22 mouse cellular contexts compared by ENCODE assay signal in the genomic region with DNA sequence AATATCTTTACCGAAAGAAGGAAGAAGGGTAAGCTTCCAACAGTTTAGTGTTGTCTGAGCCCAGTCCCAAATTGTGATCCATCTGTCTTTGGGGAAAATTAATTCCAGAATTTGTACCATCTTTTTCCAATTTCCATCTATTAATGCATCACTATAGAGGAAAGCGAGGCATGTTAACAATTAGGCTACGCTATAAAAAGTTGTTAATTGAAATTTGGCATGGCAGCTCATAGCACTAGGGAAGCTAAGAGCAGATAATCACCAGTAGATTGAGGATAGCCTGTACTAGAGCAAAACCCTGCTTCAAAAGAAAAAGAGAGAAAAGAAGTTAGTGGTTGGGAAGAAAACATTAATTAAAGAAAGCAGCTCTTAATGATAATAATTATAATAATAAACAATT. TPM values are rescaled to one million over a fixed set of nuclear protein-coding genes. Genes with fewer than 3 reads are reported as not detected.
DNase-seq lines count a peak whose midpoint lies in the region; ATAC-seq and TF ChIP-seq lines count a peak whose summit lies in the region.
"Had no signal": no experiment of that assay in that cellular context is flagged by ENCODE, and none has a peak within 500 bp of the region (broad histone marks: within the 10 kb centered on the region; RNA-seq: fewer than 3 reads in every experiment).

No protein-coding gene starts in this region.

- H3K4me3 ChIP-seq in embryonic facial prominence, embryonic 14.5 days (ENCODE audit: low read depth, low read length) = no peak overlapping the region
- H3K4me3 ChIP-seq in embryonic facial prominence, embryonic 10.5 days = no peak overlapping the region
- H3K4me3 ChIP-seq in forebrain, embryonic 14.5 days (ENCODE audit: low read depth, low read length) = no peak overlapping the region
- H3K4me3 ChIP-seq in forebrain, embryonic 10.5 days = no peak overlapping the region
- H3K4me3 ChIP-seq in layer of hippocampus, adult 2 months = no peak overlapping the region
- H3K4me3 ChIP-seq: embryonic facial prominence, embryonic 13.5 days had no signal

- ATAC-seq in embryonic facial prominence, embryonic 14.5 days (ENCODE audit: low read depth) = no peak
- ATAC-seq in forebrain, embryonic 14.5 days = 0 out of 2 replicates have a peak, but pooled peaks have one; percentile 54
- ATAC-seq: activated CD4-positive, CD25-positive, alpha-beta regulatory T cell, adult 4 months; CD4-positive, CD25-positive, alpha-beta regulatory T cell, adult 4 months; Patski had no signal

- peaks cover 20% of the 10 kb centered on the region for H3K27me3 ChIP-seq in embryonic facial prominence, embryonic 14.5 days (replicated peaks; ENCODE audit: control insufficient read depth, insufficient read depth, low read length)
- H3K27me3 ChIP-seq in embryonic facial prominence, embryonic 10.5 days (replicated peaks; ENCODE audit: low read depth, poor library complexity, severe bottlenecking) = peaks cover 82% of the 10 kb centered on the region
- 0 out of 2 replicates have a peak, but pooled peaks cover 7% of the 10 kb centered on the region for H3K27me3 ChIP-seq in forebrain, embryonic 14.5 days (replicated peaks; ENCODE audit: control insufficient read depth, insufficient read depth, low read length)
- H3K27me3 ChIP-seq in forebrain, embryonic 10.5 days (ENCODE audit: poor library complexity, severe bottlenecking) = peaks cover 89% of the 10 kb centered on the region
- H3K27me3 ChIP-seq: CH12.LX had no signal

- H3K9me3 ChIP-seq in embryonic facial prominence, embryonic 14.5 days (ENCODE audit: control insufficient read depth, low read length) = no peaks in the 10 kb centered on the region
- H3K9me3 ChIP-seq in embryonic facial prominence, embryonic 10.5 days = no peaks in the 10 kb centered on the region
- H3K9me3 ChIP-seq in forebrain, embryonic 14.5 days (replicated peaks; ENCODE audit: control insufficient read depth, low read length) = no peaks in the 10 kb centered on the region
- H3K9me3 ChIP-seq in forebrain, embryonic 10.5 days = no peaks in the 10 kb centered on the region
- H3K9me3 ChIP-seq: embryonic facial prominence, embryonic 13.5 days; G1E had no signal

- no peaks in the 10 kb centered on the region for H3K4me1 ChIP-seq in embryonic facial prominence, embryonic 14.5 days (ENCODE audit: control insufficient read depth, insufficient read depth, low read length)
- H3K4me1 ChIP-seq in embryonic facial prominence, embryonic 10.5 days = no peaks in the 10 kb centered on the region
- no peaks in the 10 kb centered on the region for H3K4me1 ChIP-seq in forebrain, embryonic 14.5 days (ENCODE audit: control insufficient read depth, insufficient read depth, low read length)
- H3K4me1 ChIP-seq in forebrain, embryonic 10.5 days = no peaks in the 10 kb centered on the region
- H3K4me1 ChIP-seq: embryonic facial prominence, embryonic 13.5 days had no signal

- H3K9ac ChIP-seq in embryonic facial prominence, embryonic 14.5 days (ENCODE audit: low read depth, low read length) = no peak overlapping the region
- H3K9ac ChIP-seq in forebrain, embryonic 14.5 days (ENCODE audit: low read length) = no peak overlapping the region
- H3K9ac ChIP-seq: embryonic facial prominence, embryonic 13.5 days; forebrain, postnatal 0 days had no signal

- no peaks in the 10 kb centered on the region for H3K36me3 ChIP-seq in embryonic facial prominence, embryonic 14.5 days (ENCODE audit: control insufficient read depth, insufficient read depth, low read length)
- no peaks in the 10 kb centered on the region for H3K36me3 ChIP-seq in embryonic facial prominence, embryonic 10.5 days (replicated peaks)
- no peaks in the 10 kb centered on the region for H3K36me3 ChIP-seq in forebrain, embryonic 14.5 days (ENCODE audit: control insufficient read depth, insufficient read depth, low read length)
- no peaks in the 10 kb centered on the region for H3K36me3 ChIP-seq in forebrain, embryonic 10.5 days (replicated peaks)
- H3K36me3 ChIP-seq: embryonic facial prominence, embryonic 13.5 days; G1E had no signal

- WGBS in embryonic facial prominence, embryonic 14.5 days = 69% methylated on average over 3 of the region's 3 CpGs
- 72% methylated on average over 3 of the region's 3 CpGs for WGBS in embryonic facial prominence, embryonic 10.5 days
- WGBS in forebrain, embryonic 14.5 days = 65% methylated on average over 3 of the region's 3 CpGs
- WGBS in forebrain, embryonic 10.5 days = 89% methylated on average over 3 of the region's 3 CpGs

- TF ChIP-seq CTCF in layer of hippocampus, adult 2 months (conservative IDR thresholded peaks at IDR 0.05) = no peak

- H3K27ac ChIP-seq in embryonic facial prominence, embryonic 14.5 days (replicated peaks; ENCODE audit: low read depth, low read length) = no peak overlapping the region
- H3K27ac ChIP-seq in embryonic facial prominence, embryonic 10.5 days (replicated peaks) = no peak overlapping the region
- no peak overlapping the region for H3K27ac ChIP-seq in forebrain, embryonic 14.5 days (ENCODE audit: low read depth, low read length)
- H3K27ac ChIP-seq in forebrain, embryonic 10.5 days = no peak overlapping the region
- 0 out of 2 replicates have a peak overlapping the region, but pooled peaks have one; percentile 39 for H3K27ac ChIP-seq in layer of hippocampus, adult 2 months
- H3K27ac ChIP-seq: embryonic facial prominence, embryonic 13.5 days had no signal

- DNase-seq in embryonic facial prominence, embryonic 14.5 days (ENCODE audit: low spot score) = peak; percentile 1
- DNase-seq in embryonic facial prominence, embryonic 10.5 days (ENCODE audit: low spot score) = no peak
- peak; percentile 53 for DNase-seq in forebrain, embryonic 14.5 days (ENCODE audit: low spot score)
- DNase-seq in forebrain, embryonic 10.5 days (ENCODE audit: extremely low spot score, low spot score) = no peak
- no peak for DNase-seq in layer of hippocampus, adult 2 months (ENCODE audit: low spot score in 2 of 2)
- DNase-seq in layer of hippocampus, postnatal 36 days = no peak
- DNase-seq: adrenal gland, adult 2 months; adrenal gland, postnatal 10 days; adrenal gland, postnatal 25 days; B cell, adult 2 months; cerebellum, adult 11-12 months; cerebellum, adult 2 months; cerebellum, adult 9-10 months; cerebellum, postnatal 10 days; cerebellum, postnatal 25 days had no signal

- no peak overlapping the region for H3K4me2 ChIP-seq in embryonic facial prominence, embryonic 14.5 days (ENCODE audit: low read depth, low read length)
- H3K4me2 ChIP-seq in forebrain, embryonic 14.5 days (ENCODE audit: low read length) = no peak overlapping the region
- H3K4me2 ChIP-seq: embryonic facial prominence, embryonic 13.5 days had no signal

RNA-seq across cellular contexts. Expression of a gene that starts 41.1 kb away (rescaled TPM):
- polyA plus RNA-seq in embryonic facial prominence, embryonic 14.5 days (2014; fragmentation: Nextera tagmentation; extraction: Ambion mirVana) = 34.7 and 38.2 TPM in 2 replicates
- polyA plus RNA-seq in embryonic facial prominence, embryonic 10.5 days (2016; fragmentation: Nextera tagmentation; extraction: Ambion mirVana) = 8.2 and 9.9 TPM in 2 replicates
- 27.5 and 29.8 TPM in 2 replicates for polyA plus RNA-seq in forebrain, embryonic 14.5 days (2014; fragmentation: Nextera tagmentation; extraction: Ambion mirVana)
- polyA plus RNA-seq in forebrain, embryonic 10.5 days (2016; fragmentation: Nextera tagmentation; extraction: Ambion mirVana) = 17.1 and 18.0 TPM in 2 replicates
- 10 to 100 TPM; 34.9 to 35.7 TPM for total RNA-seq in layer of hippocampus, adult 2 months (2021)
- total RNA-seq in layer of hippocampus, postnatal 36 days (2021) = 10 to 100 TPM; 37.5 to 39.8 TPM
- polyA plus RNA-seq: activated CD4-positive, CD25-positive, alpha-beta regulatory T cell, adult 4 months; CD4-positive, CD25-positive, alpha-beta regulatory T cell, adult 4 months; G1E had no signal

Comparison
In these comparisons a context has a peak if more than half of its experiments do, and no peak if none do; other contexts are left out.
1. DNase-seq: peak in embryonic facial prominence, embryonic 14.5 days (single experiment) and forebrain, embryonic 14.5 days (single experiment); none in embryonic facial prominence, embryonic 10.5 days (single experiment), forebrain, embryonic 10.5 days (single experiment), layer of hippocampus, adult 2 months (0 of 2) and layer of hippocampus, postnatal 36 days (0 of 2).